Mouse (Mus musculus) CH12.LX (cell line): ENCODE measurements around the gene Jhy. TPM values are rescaled to one million over a fixed set of nuclear protein-coding genes. Genes with fewer than 3 reads are reported as not detected.

Source experiments
- DNase-seq: peaks from one replicate; pipeline ENCODE4 v3.0.0-alpha.2; 2013; ENCODE audit errors: extremely low read depth
- H3K27ac ChIP-seq: 2 replicates; pipeline ENCODE4 v1.5.1; 2012; ENCODE audit warnings: low read depth, mild to moderate bottlenecking, control low read depth, moderate library complexity; ENCODE audit not compliant: insufficient read depth
- H3K27me3 ChIP-seq: replicated peaks from 2 replicates; pipeline ENCODE3; 2012; ENCODE audit warnings: inconsistent platforms
- H3K36me3 ChIP-seq, 2 experiments: replicated peaks in 1 of 2; 2 replicates each; pipeline versions ENCODE3 to v1.6.1; 2012; ENCODE audit warnings: inconsistent platforms in 1 of 2, low read length in 1 of 2, mild to moderate bottlenecking in 1 of 2, mixed read lengths in 1 of 2, moderate library complexity in 1 of 2; ENCODE audit not compliant: control insufficient read depth in 1 of 2, insufficient read depth in 1 of 2
- H3K4me1 ChIP-seq, 2 experiments: 2 replicates each; pipeline ENCODE4 v1.6.1; 2012; ENCODE audit warnings: inconsistent platforms in 1 of 2, moderate library complexity in 1 of 2; ENCODE audit not compliant: insufficient read depth in 2 of 2, control insufficient read depth in 1 of 2
- H3K4me2 ChIP-seq: 2 replicates; pipeline ENCODE4 v1.6.1; 2012; ENCODE audit warnings: low read depth, mild to moderate bottlenecking, control low read depth; ENCODE audit not compliant: poor library complexity, insufficient read depth, severe bottlenecking
- H3K4me3 ChIP-seq, 3 experiments: fragments of 150-350 bp in 1 of 3; sonication (generic) in 1 of 3; replicated peaks in 1 of 3; 2 replicates each; pipeline versions ENCODE3 to v1.5.1; 2011 to 2012; ENCODE audit warnings: low read depth in 2 of 3, low read length in 2 of 3, mild to moderate bottlenecking in 2 of 3, moderate library complexity in 2 of 3, control low read depth in 1 of 3, improper control_type of control experiment in 1 of 3, inconsistent platforms in 1 of 3, mixed read lengths in 1 of 3; ENCODE audit not compliant: poor library complexity in 1 of 3
- H3K79me2 ChIP-seq: replicated peaks from 2 replicates; pipeline ENCODE4 v1.6.1; 2012; ENCODE audit warnings: mild to moderate bottlenecking, moderate library complexity; ENCODE audit not compliant: control insufficient read depth, poor library complexity, insufficient read depth, severe bottlenecking; ENCODE audit errors: extremely low read depth
- H3K9ac ChIP-seq: 2 replicates; pipeline ENCODE4 v1.6.1; 2012; ENCODE audit warnings: low read depth, mild to moderate bottlenecking, control low read depth, moderate library complexity; ENCODE audit not compliant: insufficient read depth
- H3K9me3 ChIP-seq: replicated peaks from 2 replicates; pipeline ENCODE3; 2012; ENCODE audit warnings: low read length, inconsistent platforms, mixed read lengths
- BHLHE40 ChIP-seq: IDR thresholded peaks from 2 replicates; pipeline ENCODE4 v1.6.1; 2011; ENCODE audit warnings: mild to moderate bottlenecking, low read depth, low read length, improper control_type of control experiment
- CHD1 ChIP-seq: IDR thresholded peaks from 2 replicates; pipeline ENCODE4 v1.6.1; 2012; ENCODE audit warnings: low read depth, low read length, improper control_type of control experiment, inconsistent platforms
- CHD2 ChIP-seq: IDR thresholded peaks from 2 replicates; pipeline ENCODE4 v1.6.1; 2011; ENCODE audit warnings: low read length, improper control_type of control experiment
- E2F4 ChIP-seq: IDR thresholded peaks from 2 replicates; pipeline ENCODE4 v1.6.1; 2011; ENCODE audit warnings: low read depth, low read length, improper control_type of control experiment; ENCODE audit not compliant: insufficient replicate concordance
- ELF1 ChIP-seq: IDR thresholded peaks from 2 replicates; pipeline ENCODE4 v1.6.1; 2014; ENCODE audit warnings: low read depth, mild to moderate bottlenecking, inconsistent platforms, low read length, improper control_type of control experiment
- EP300 ChIP-seq: IDR thresholded peaks from 2 replicates; pipeline ENCODE4 v1.6.1; 2011; ENCODE audit warnings: low read length, improper control_type of control experiment
- ETS1 ChIP-seq: conservative IDR thresholded peaks from 2 replicates; pipeline ENCODE4 v1.6.1; 2012; ENCODE audit warnings: low read depth, mild to moderate bottlenecking, inconsistent platforms, low read length, improper control_type of control experiment, moderate library complexity
- HCFC1 ChIP-seq: IDR thresholded peaks from 2 replicates; pipeline ENCODE4 v1.6.1; 2012; ENCODE audit warnings: low read depth, mild to moderate bottlenecking, inconsistent platforms, low read length, improper control_type of control experiment
- KAT2A ChIP-seq: IDR thresholded peaks from 2 replicates; pipeline ENCODE4 v1.6.1; 2012; ENCODE audit warnings: low read length, improper control_type of control experiment, inconsistent platforms; ENCODE audit not compliant: insufficient replicate concordance
- MAFK ChIP-seq: IDR thresholded peaks from 2 replicates; pipeline ENCODE4 v1.6.1; 2011; ENCODE audit warnings: low read length, improper control_type of control experiment; ENCODE audit not compliant: insufficient replicate concordance
- MAX ChIP-seq: IDR thresholded peaks from 2 replicates; pipeline ENCODE4 v1.6.1; 2011; ENCODE audit warnings: low read length, improper control_type of control experiment
- MAZ ChIP-seq: IDR thresholded peaks from 2 replicates; pipeline ENCODE4 v1.6.1; 2012; ENCODE audit warnings: low read depth, mild to moderate bottlenecking, inconsistent platforms, low read length, improper control_type of control experiment, moderate library complexity
- MXI1 ChIP-seq: IDR thresholded peaks from 2 replicates; pipeline ENCODE4 v1.6.1; 2011; ENCODE audit warnings: mild to moderate bottlenecking, low read depth, low read length, improper control_type of control experiment
- MYC ChIP-seq: IDR thresholded peaks from 2 replicates; pipeline ENCODE4 v1.6.1; 2011; ENCODE audit warnings: low read depth, mild to moderate bottlenecking, improper control_type of control experiment, low read length
- NRF1 ChIP-seq: IDR thresholded peaks from 2 replicates; pipeline ENCODE4 v1.6.1; 2014; ENCODE audit warnings: low read depth, mild to moderate bottlenecking, inconsistent platforms, low read length, improper control_type of control experiment, moderate library complexity
- PAX5 ChIP-seq: IDR thresholded peaks from 2 replicates; pipeline ENCODE4 v1.6.1; 2012; ENCODE audit warnings: low read length, inconsistent platforms, mixed read lengths
- POLR2A ChIP-seq: IDR thresholded peaks from 2 replicates; pipeline ENCODE4 v1.6.1; 2011; ENCODE audit warnings: low read depth, mild to moderate bottlenecking, improper control_type of control experiment, low read length
- POLR2AphosphoS2 ChIP-seq: IDR thresholded peaks from 2 replicates; pipeline ENCODE4 v1.6.1; 2011; ENCODE audit warnings: low read depth, low read length, improper control_type of control experiment
- TBP ChIP-seq: conservative IDR thresholded peaks from 2 replicates; pipeline ENCODE4 v1.6.1; 2011; ENCODE audit warnings: low read depth, low read length, improper control_type of control experiment
- TCF12 ChIP-seq: IDR thresholded peaks from 2 replicates; pipeline ENCODE4 v1.6.1; 2014; ENCODE audit warnings: low read depth, mild to moderate bottlenecking, inconsistent platforms, low read length, improper control_type of control experiment
- USF1 ChIP-seq: IDR thresholded peaks from 2 replicates; pipeline ENCODE4 v1.6.1; 2014; ENCODE audit warnings: low read depth, mild to moderate bottlenecking, inconsistent platforms, low read length, improper control_type of control experiment
- ZKSCAN1 ChIP-seq: IDR thresholded peaks from 2 replicates; pipeline ENCODE4 v1.6.1; 2012; ENCODE audit warnings: low read depth, inconsistent platforms, low read length, improper control_type of control experiment, borderline replicate concordance
- ZNF384 ChIP-seq: IDR thresholded peaks from 2 replicates; pipeline ENCODE4 v1.6.1; 2012; ENCODE audit warnings: low read depth, low read length, improper control_type of control experiment, inconsistent platforms
- dilution Hi-C: fragments of 300-500 bp; cut with MboI; formaldehyde crosslinking; loops from 2 replicates; pipeline ENCODE4 v1.14.3; 2020; ENCODE audit warnings: low sequenced_read_pairs; ENCODE audit not compliant: extremely low pct_unique_long_range_greater_than_20kb, extremely low pct_ligation_motif_present
- in situ Hi-C: fragments of 300-500 bp; cut with MboI; formaldehyde crosslinking; loops from 3 replicates; pipeline ENCODE4 v1.14.3; 2019; ENCODE audit warnings: low sequenced_read_pairs, low pct_ligation_motif_present, low pct_unique_long_range_greater_than_20kb, mixed read lengths
- polyA plus RNA-seq: library from polyadenylated mRNA; unstranded; fragments of >175 nt; gene quantifications from 2 replicates; pipeline ENCODE4 v1.2.1, GENCODE M21; 2012; ENCODE audit warnings: low read depth; ENCODE audit not compliant: insufficient read length
- total RNA-seq, 2 experiments: library from RNA; depleted of rRNA; stranded (reverse); fragments of 300-350 nt in 1 of 2; fragments of >200 nt in 1 of 2; gene quantifications; 2 replicates each; pipeline ENCODE4 v1.2.3; 2012 to 2014

Jhy gene
- total and polyA plus RNA-seq, 3 experiments = not detected

DNA sequence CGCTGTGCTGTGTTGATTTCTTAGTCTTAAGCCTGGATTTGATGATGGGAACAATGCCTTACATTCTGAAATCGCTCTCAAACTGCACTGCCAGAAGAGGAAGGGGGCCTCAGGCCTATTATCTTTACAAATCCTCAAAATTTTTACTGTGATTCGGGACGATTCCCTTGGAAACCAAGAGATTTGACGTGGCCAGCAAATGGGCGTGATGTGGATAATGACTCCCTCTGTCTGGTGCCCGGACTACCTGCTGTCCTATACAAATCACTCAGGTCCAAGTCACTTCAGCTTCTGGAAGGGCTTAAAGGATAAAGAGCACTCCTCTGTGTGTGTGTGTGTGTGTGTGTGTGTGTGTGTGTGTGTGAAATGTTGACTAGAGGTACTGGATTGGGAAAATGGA lies 55.0 kb downstream of the Jhy start:
- Histone ChIP-seq H3K9ac (no peak overlapping the region), H3K36me3 (no peaks in the 10 kb centered on the region), H3K4me3 (no peak overlapping the region), H3K4me2 (no peak overlapping the region), H3K9me3 (no peaks in the 10 kb centered on the region), H3K27ac (no peak overlapping the region), H3K27me3 (no peaks in the 10 kb centered on the region), H3K4me1 (no peaks in the 10 kb centered on the region), H3K79me2 (no peaks in the 10 kb centered on the region)
- no peak for TF ChIP-seq ZNF384
- dilution Hi-C loops = no loop called here
- in situ Hi-C loops = no loop called here
- no peak for DNase-seq

DNA sequence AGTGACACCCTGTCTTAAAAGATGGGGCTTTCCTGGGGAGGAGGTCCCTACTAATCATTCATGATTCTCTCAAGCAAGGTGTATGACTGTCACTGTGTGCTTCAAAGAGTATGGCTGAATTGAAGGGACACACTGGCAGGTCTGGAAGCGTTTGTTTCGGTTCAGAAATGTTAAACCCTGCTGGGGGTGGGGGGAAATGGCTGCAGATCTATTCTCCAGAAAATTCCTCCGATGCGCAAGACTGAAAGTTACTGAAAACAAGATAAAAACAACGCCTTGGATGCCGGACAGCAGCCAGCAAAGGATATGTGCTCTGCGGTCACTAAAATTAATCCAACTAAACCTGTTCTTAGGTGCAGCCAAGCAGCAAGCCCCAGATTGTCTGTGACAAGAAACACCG lies 55.5 kb downstream of the Jhy start:
- H3K9me3 ChIP-seq = no peaks in the 10 kb centered on the region

DNA sequence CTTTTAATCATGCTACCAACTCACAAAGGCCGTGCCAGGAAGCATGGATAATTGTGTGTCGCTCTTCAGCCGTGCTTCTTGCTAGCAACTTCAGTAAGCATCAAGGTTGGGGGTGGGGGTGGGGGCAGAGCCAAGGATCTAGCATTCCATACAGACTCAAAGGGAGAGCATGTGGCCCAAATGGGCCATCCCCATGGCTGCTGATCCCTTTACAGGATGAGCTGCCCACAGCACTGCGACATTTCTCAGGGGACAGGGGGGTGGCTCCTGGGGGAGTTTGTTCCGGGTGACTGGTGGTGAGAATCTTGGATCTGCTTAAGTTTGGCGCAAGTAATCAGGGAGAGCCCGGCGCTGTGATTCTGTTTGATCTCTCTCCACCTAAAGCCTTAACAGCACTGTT lies 56.5 kb downstream of the Jhy start:
- TF ChIP-seq POLR2A (no peak), CHD2 (no peak), E2F4 (no peak), CHD1 (no peak), EP300 (no peak), KAT2A (no peak), ELF1 (no peak), ZKSCAN1 (no peak), NRF1 (no peak), MAZ (no peak), MYC (no peak), BHLHE40 (no peak), MAX (no peak), MAFK (no peak), HCFC1 (no peak), PAX5 (no peak), ETS1 (no peak), TCF12 (no peak)
- Histone ChIP-seq H3K4me1 (no peaks in the 10 kb centered on the region), H3K27me3 (no peaks in the 10 kb centered on the region), H3K4me3 (no peak overlapping the region), H3K4me2 (no peak overlapping the region), H3K79me2 (no peaks in the 10 kb centered on the region), H3K36me3 (no peaks in the 10 kb centered on the region), H3K27ac (no peak overlapping the region), H3K9ac (no peak overlapping the region), H3K9me3 (no peaks in the 10 kb centered on the region)
- dilution Hi-C loops = no loop called here
- no peak for DNase-seq
- in situ Hi-C loops = no loop called here

More for the DNA sequence above, 55.5 kb downstream of the Jhy start:
- no peak for TF ChIP-seq EP300
- no peak for TF ChIP-seq TBP
- no peak for TF ChIP-seq USF1
- no peak for TF ChIP-seq HCFC1
- TF ChIP-seq POLR2AphosphoS2 = no peak
- TF ChIP-seq CHD2 = no peak
- TF ChIP-seq MAZ = no peak
- no peak for TF ChIP-seq MXI1
- TF ChIP-seq, all 38 proteins: peak for 0
- in situ Hi-C loops (no loop called here), dilution Hi-C loops (no loop called here)
- Histone ChIP-seq H3K27me3 (no peaks in the 10 kb centered on the region), H3K79me2 (no peaks in the 10 kb centered on the region), H3K27ac (no peak overlapping the region), H3K4me1 (no peaks in the 10 kb centered on the region), H3K4me3 (no peak overlapping the region), H3K4me2 (no peak overlapping the region), H3K36me3 (no peaks in the 10 kb centered on the region), H3K9ac (no peak overlapping the region)
- no peak for DNase-seq
